Mouse (Mus musculus): ENCODE measurements at regions not wholly inside any gene's neighbourhood (a gene's known extent, or its start where the extent isn't known, plus 50 kb on each side); places are given as distances from the start of the nearest gene placed in this dataset.
"Not testable (repeated sequence)": the region's sequence is repeated elsewhere in the genome, so short reads cannot be mapped to it uniquely, and the experiment has no call there.

- DNase-seq (ENCODE audit: low spot score): no peak
Observed at GRCm38 (mm10) chr2:57185151-57185550, 52.3 kb upstream of the Gpd2 start.

GRCm38 (mm10) chr2:57183108-57183507 is 54.3 kb upstream of the Gpd2 start:
- not testable (repeated sequence) for DNase-seq (ENCODE audit: low spot score)

GRCm38 (mm10) chr2:57181692-57182541 is 55.5 kb upstream of the Gpd2 start:
- peak; percentile 95 for DNase-seq (ENCODE audit: low spot score)

DNA sequence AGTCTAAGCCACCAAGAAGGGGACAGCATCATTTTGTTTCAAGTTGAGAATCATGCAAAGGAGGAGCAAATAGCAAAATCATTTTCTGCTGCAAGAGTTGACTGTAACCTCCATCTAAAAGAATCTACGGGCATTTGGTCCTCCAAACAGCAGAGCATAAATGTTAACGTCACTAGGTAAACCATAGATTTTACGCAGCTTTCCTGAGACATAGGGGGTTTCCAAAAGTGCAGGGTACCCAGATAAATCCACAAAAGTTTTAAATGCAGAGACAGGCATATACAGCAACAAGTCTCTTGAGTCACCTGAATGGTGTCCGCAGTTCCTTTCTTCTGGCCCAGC is 56.1 kb upstream of the Gpd2 start:
- DNase-seq (ENCODE audit: low spot score): no peak

GRCm38 (mm10) chr2:57178056-57178455 is 54.3 kb upstream of the Nr4a2 start:
- DNase-seq (ENCODE audit: low spot score): no peak

DNA sequence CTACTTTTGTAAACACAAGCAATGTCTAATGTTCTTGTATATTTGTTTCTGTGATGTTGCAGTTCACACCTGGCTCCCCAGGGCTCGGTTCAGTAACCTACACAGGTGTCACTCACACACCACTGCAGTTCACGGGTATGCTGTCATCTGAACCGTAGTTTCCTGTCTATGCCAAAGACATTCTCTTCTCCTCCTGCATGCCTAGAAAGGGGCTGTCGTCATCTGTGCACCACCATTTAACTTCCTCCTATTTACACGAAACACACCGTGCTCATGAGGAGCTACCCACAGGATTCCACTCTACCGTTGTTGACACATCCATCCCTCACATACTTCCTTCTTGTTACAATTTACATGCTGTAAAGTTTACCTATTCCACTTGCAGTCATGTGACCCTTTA is 52.7 kb upstream of the Nr4a2 start:
- no peak for DNase-seq (ENCODE audit: low spot score)

DNA sequence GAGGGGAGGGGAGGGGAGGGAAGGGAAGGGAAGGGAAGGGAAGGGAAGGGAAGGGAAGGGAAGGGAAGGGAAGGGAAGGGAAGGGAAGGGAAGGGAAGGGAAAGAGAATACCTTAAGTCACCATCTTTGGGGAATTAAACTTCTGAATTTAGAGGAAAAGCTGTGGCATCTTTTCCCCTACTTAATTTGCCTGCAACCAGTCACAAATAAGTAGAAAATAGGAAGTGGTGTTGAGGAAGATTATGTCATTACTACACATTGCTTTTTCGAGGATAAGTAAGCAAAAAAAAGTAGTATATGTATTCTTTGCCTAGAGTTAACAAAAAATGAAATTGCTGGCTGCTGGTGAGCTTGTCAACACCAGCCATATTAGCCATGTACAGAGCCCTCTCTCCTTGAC is 51.4 kb upstream of the Nr4a2 start:
- no peak for DNase-seq (ENCODE audit: low spot score)
